Mouse (Mus musculus): ENCODE results near the gene Tln1.

DNA sequence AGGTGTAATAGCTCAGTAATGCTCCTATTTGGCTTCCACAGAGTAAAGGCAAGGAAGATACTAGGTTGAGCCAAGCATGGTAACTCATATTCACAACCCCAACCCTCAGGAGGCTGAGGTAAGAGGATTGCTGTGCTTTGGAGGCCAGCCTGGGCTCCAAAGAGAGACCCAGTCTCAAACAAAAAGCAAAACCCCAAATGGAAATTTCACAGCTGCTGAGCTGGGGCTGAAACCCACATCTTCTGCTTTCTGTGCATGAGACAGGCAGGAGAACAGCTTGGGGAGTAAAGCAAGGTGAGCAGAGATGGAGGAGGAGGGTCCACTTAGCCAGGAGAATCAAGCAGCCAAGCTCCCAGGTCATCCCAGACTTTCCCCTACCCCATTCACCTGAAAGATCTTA, 8.6 kb downstream of the Tln1 start:
- no peak for TF ChIP-seq POLR2A (IDR thresholded peaks at IDR 0.05; ENCODE audit: low read depth, low read length)
- TF ChIP-seq CTCF (IDR thresholded peaks at IDR 0.05; ENCODE audit: extremely low read depth, insufficient read length, insufficient replicate concordance, low read depth, low read length), result no peak
